Mouse (Mus musculus): ENCODE measurements around the gene Auts2. TPM values are rescaled to one million over a fixed set of nuclear protein-coding genes. Genes with fewer than 3 reads are reported as not detected.

Auts2 gene
- polyA plus RNA-seq, 1 experiment from 2014 or later: 1.8 TPM

- Histone ChIP-seq H3K9ac (ENCODE audit: low read depth, low read length) (no peak overlapping the region), H3K4me2 (ENCODE audit: low read depth, low read length) (no peak overlapping the region), H3K4me3 (ENCODE audit: low read depth, low read length) (no peak overlapping the region), H3K27me3 (ENCODE audit: control insufficient read depth, insufficient read depth, low read depth, low read length) (no peaks in the 10 kb centered on the region), H3K4me1 (ENCODE audit: control insufficient read depth, low read depth, low read length) (no peaks in the 10 kb centered on the region), H3K9me3 (replicated peaks; ENCODE audit: control insufficient read depth, low read length) (no peaks in the 10 kb centered on the region), H3K27ac (ENCODE audit: low read length) (no peak overlapping the region), H3K36me3 (ENCODE audit: control insufficient read depth, insufficient read depth) (no peaks in the 10 kb centered on the region)
- no peak for ATAC-seq (ENCODE audit: low read depth)
- WGBS (ENCODE audit: insufficient replicate concordance): 59% methylated on average over 6 of the region's 6 CpGs
Measured at GRCm38 (mm10) chr5:131703729-131704128, 839.4 kb downstream of the Auts2 start.

GRCm38 (mm10) chr5:131702840-131703392 lies 840.2 kb downstream of the Auts2 start:
- Histone ChIP-seq H3K9ac (ENCODE audit: low read depth, low read length) (no peak overlapping the region), H3K27me3 (ENCODE audit: control insufficient read depth, insufficient read depth, low read depth, low read length) (no peaks in the 10 kb centered on the region), H3K27ac (ENCODE audit: low read length) (no peak overlapping the region), H3K4me2 (ENCODE audit: low read depth, low read length) (no peak overlapping the region), H3K9me3 (replicated peaks; ENCODE audit: control insufficient read depth, low read length) (no peaks in the 10 kb centered on the region), H3K36me3 (ENCODE audit: control insufficient read depth, insufficient read depth) (no peaks in the 10 kb centered on the region), H3K4me3 (ENCODE audit: low read depth, low read length) (no peak overlapping the region), H3K4me1 (ENCODE audit: control insufficient read depth, low read depth, low read length) (no peaks in the 10 kb centered on the region)
- 64% methylated on average over 6 of the region's 6 CpGs for WGBS (ENCODE audit: insufficient replicate concordance)
- ATAC-seq (ENCODE audit: low read depth): no peak

- Histone ChIP-seq H3K27ac (ENCODE audit: low read length) (no peak overlapping the region), H3K27me3 (ENCODE audit: control insufficient read depth, insufficient read depth, low read depth, low read length) (no peaks in the 10 kb centered on the region), H3K9ac (ENCODE audit: low read depth, low read length) (no peak overlapping the region), H3K4me1 (ENCODE audit: control insufficient read depth, low read depth, low read length) (no peaks in the 10 kb centered on the region), H3K4me3 (ENCODE audit: low read depth, low read length) (no peak overlapping the region), H3K36me3 (ENCODE audit: control insufficient read depth, insufficient read depth) (no peaks in the 10 kb centered on the region), H3K9me3 (replicated peaks; ENCODE audit: control insufficient read depth, low read length) (no peaks in the 10 kb centered on the region), H3K4me2 (ENCODE audit: low read depth, low read length) (no peak overlapping the region)
- 76% methylated on average over 7 of the region's 7 CpGs for WGBS (ENCODE audit: insufficient replicate concordance)
- no peak for ATAC-seq (ENCODE audit: low read depth)
Measured at GRCm38 (mm10) chr5:131698900-131699299, 844.2 kb downstream of the Auts2 start.

GRCm38 (mm10) chr5:131690781-131691180 lies 852.4 kb downstream of the Auts2 start:
- ATAC-seq (ENCODE audit: low read depth): no peak
- no peak overlapping the region for H3K4me3 ChIP-seq (ENCODE audit: low read depth, low read length)
- 63% methylated on average over 1 of the region's 1 CpGs for WGBS (ENCODE audit: insufficient replicate concordance)

GRCm38 (mm10) chr5:131686956-131687618 lies 856.1 kb downstream of the Auts2 start:
- Histone ChIP-seq H3K4me1 (ENCODE audit: control insufficient read depth, low read depth, low read length) (no peaks in the 10 kb centered on the region), H3K27me3 (ENCODE audit: control insufficient read depth, insufficient read depth, low read depth, low read length) (no peaks in the 10 kb centered on the region), H3K36me3 (ENCODE audit: control insufficient read depth, insufficient read depth) (no peaks in the 10 kb centered on the region), H3K4me2 (ENCODE audit: low read depth, low read length) (no peak overlapping the region), H3K9ac (ENCODE audit: low read depth, low read length) (no peak overlapping the region), H3K9me3 (replicated peaks; ENCODE audit: control insufficient read depth, low read length) (no peaks in the 10 kb centered on the region), H3K4me3 (ENCODE audit: low read depth, low read length) (no peak overlapping the region), H3K27ac (ENCODE audit: low read length) (no peak overlapping the region)
- WGBS (ENCODE audit: insufficient replicate concordance): 61% methylated on average over 8 of the region's 8 CpGs
- ATAC-seq (ENCODE audit: low read depth): no peak

More at GRCm38 (mm10) chr5:131690781-131691180, 852.4 kb downstream of the Auts2 start:
- H3K27me3 ChIP-seq (ENCODE audit: control insufficient read depth, insufficient read depth, low read depth, low read length): no peaks in the 10 kb centered on the region
- no peaks in the 10 kb centered on the region for H3K36me3 ChIP-seq (ENCODE audit: control insufficient read depth, insufficient read depth)
- H3K9me3 ChIP-seq (replicated peaks; ENCODE audit: control insufficient read depth, low read length): no peaks in the 10 kb centered on the region
- H3K4me1 ChIP-seq (ENCODE audit: control insufficient read depth, low read depth, low read length): no peaks in the 10 kb centered on the region
- H3K27ac ChIP-seq (ENCODE audit: low read length): no peak overlapping the region
- no peak overlapping the region for H3K4me2 ChIP-seq (ENCODE audit: low read depth, low read length)
- no peak overlapping the region for H3K9ac ChIP-seq (ENCODE audit: low read depth, low read length)

- ATAC-seq (ENCODE audit: low read depth): no peak
- Histone ChIP-seq H3K9me3 (replicated peaks; ENCODE audit: control insufficient read depth, low read length) (no peaks in the 10 kb centered on the region), H3K4me2 (ENCODE audit: low read depth, low read length) (no peak overlapping the region), H3K27me3 (ENCODE audit: control insufficient read depth, insufficient read depth, low read depth, low read length) (no peaks in the 10 kb centered on the region), H3K9ac (ENCODE audit: low read depth, low read length) (no peak overlapping the region), H3K27ac (ENCODE audit: low read length) (no peak overlapping the region), H3K36me3 (ENCODE audit: control insufficient read depth, insufficient read depth) (no peaks in the 10 kb centered on the region), H3K4me1 (ENCODE audit: control insufficient read depth, low read depth, low read length) (no peaks in the 10 kb centered on the region), H3K4me3 (ENCODE audit: low read depth, low read length) (no peak overlapping the region)
- WGBS (ENCODE audit: insufficient replicate concordance): 63% methylated on average over 12 of the region's 12 CpGs
Measured at GRCm38 (mm10) chr5:131680127-131680845, 862.9 kb downstream of the Auts2 start.

GRCm38 (mm10) chr5:131679523-131679922 lies 863.6 kb downstream of the Auts2 start:
- Histone ChIP-seq H3K27ac (ENCODE audit: low read length) (no peak overlapping the region), H3K4me1 (ENCODE audit: control insufficient read depth, low read depth, low read length) (no peaks in the 10 kb centered on the region), H3K9me3 (replicated peaks; ENCODE audit: control insufficient read depth, low read length) (no peaks in the 10 kb centered on the region), H3K27me3 (ENCODE audit: control insufficient read depth, insufficient read depth, low read depth, low read length) (no peaks in the 10 kb centered on the region), H3K4me2 (ENCODE audit: low read depth, low read length) (no peak overlapping the region), H3K4me3 (ENCODE audit: low read depth, low read length) (no peak overlapping the region), H3K36me3 (ENCODE audit: control insufficient read depth, insufficient read depth) (no peaks in the 10 kb centered on the region), H3K9ac (ENCODE audit: low read depth, low read length) (no peak overlapping the region)
- 43% methylated on average over 1 of the region's 1 CpGs for WGBS (ENCODE audit: insufficient replicate concordance)
- ATAC-seq (ENCODE audit: low read depth): no peak

GRCm38 (mm10) chr5:131677518-131677917 lies 865.6 kb downstream of the Auts2 start:
- H3K4me3 ChIP-seq (ENCODE audit: low read depth, low read length): no peak overlapping the region
- ATAC-seq (ENCODE audit: low read depth): no peak
- no peaks in the 10 kb centered on the region for H3K9me3 ChIP-seq (replicated peaks; ENCODE audit: control insufficient read depth, low read length)
- no peaks in the 10 kb centered on the region for H3K4me1 ChIP-seq (ENCODE audit: control insufficient read depth, low read depth, low read length)
- H3K4me2 ChIP-seq (ENCODE audit: low read depth, low read length): no peak overlapping the region
- H3K27me3 ChIP-seq (ENCODE audit: control insufficient read depth, insufficient read depth, low read depth, low read length): no peaks in the 10 kb centered on the region
- no peak overlapping the region for H3K9ac ChIP-seq (ENCODE audit: low read depth, low read length)
- no peaks in the 10 kb centered on the region for H3K36me3 ChIP-seq (ENCODE audit: control insufficient read depth, insufficient read depth)
- no peak overlapping the region for H3K27ac ChIP-seq (ENCODE audit: low read length)
- 73% methylated on average over 5 of the region's 5 CpGs for WGBS (ENCODE audit: insufficient replicate concordance)

- no peaks in the 10 kb centered on the region for H3K27me3 ChIP-seq (ENCODE audit: control insufficient read depth, insufficient read depth, low read depth, low read length)
- no peak overlapping the region for H3K4me3 ChIP-seq (ENCODE audit: low read depth, low read length)
- no peaks in the 10 kb centered on the region for H3K36me3 ChIP-seq (ENCODE audit: control insufficient read depth, insufficient read depth)
- no peaks in the 10 kb centered on the region for H3K4me1 ChIP-seq (ENCODE audit: control insufficient read depth, low read depth, low read length)
- WGBS (ENCODE audit: insufficient replicate concordance): 68% methylated on average over 4 of the region's 4 CpGs
- H3K9me3 ChIP-seq (replicated peaks; ENCODE audit: control insufficient read depth, low read length): no peaks in the 10 kb centered on the region
- H3K27ac ChIP-seq (ENCODE audit: low read length): no peak overlapping the region
- no peak overlapping the region for H3K4me2 ChIP-seq (ENCODE audit: low read depth, low read length)
- no peak overlapping the region for H3K9ac ChIP-seq (ENCODE audit: low read depth, low read length)
- no peak for ATAC-seq (ENCODE audit: low read depth)
Measured at GRCm38 (mm10) chr5:131673696-131674095, 869.4 kb downstream of the Auts2 start.
